Mouse (Mus musculus): ENCODE data around the gene Tiam1.

DNA sequence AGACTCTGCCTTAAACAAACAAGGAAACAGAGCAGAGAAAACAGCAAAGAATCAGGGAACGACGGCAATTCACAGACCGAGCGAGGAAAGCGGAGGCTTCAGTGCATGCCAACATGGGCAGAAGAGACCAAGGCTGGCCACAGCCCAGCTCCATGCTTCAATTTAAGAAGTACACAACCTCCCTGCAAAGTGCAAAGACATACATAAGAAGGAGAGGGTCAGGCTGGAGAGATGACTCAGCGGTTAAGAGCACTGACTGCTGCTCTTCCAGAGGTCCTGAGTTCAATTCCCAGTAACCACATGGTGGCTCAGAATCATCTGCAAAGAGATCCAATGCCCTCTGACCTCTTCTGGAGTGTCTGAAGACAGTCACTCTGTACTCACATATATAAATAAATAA lies 40.6 kb upstream of the Tiam1 start:
- TF ChIP-seq CTCF (IDR thresholded peaks at IDR 0.05) (no peak), EP300 (IDR thresholded peaks at IDR 0.05) (no peak)
